Mouse (Mus musculus): ENCODE results near the gene Pbp2.

DNA sequence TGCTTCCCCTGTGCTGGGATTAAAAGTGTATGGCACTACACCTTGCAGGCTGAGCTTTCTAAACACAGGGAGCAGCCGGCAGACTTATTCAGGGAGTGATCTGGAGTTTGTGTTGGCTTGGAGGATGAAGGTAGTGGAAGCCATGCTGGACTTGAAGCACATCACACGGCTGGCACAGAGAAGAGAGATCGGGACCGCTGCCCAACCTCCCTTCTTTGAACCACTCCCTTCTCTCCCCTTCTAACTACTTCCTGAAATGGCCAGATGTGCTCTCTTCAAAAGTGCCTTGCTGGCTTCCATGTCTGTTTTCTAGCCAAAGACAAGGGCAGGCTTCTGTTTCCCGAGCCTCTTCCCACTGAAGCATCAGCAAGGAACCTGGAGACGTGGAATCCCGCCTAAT, 12.6 kb downstream of the Pbp2 start:
- no peak for TF ChIP-seq MAFK (IDR thresholded peaks at IDR 0.05; ENCODE audit: insufficient read depth, low read depth, low read length)
- TF ChIP-seq ZNF384 (IDR thresholded peaks at IDR 0.05; ENCODE audit: low read depth, low read length) = no peak
- no peak for TF ChIP-seq HCFC1 (IDR thresholded peaks at IDR 0.05; ENCODE audit: borderline replicate concordance, insufficient read depth, low read length)
- no peak for TF ChIP-seq ZC3H11A (IDR thresholded peaks at IDR 0.05; ENCODE audit: borderline replicate concordance, low read depth, low read length)
- no peak for TF ChIP-seq CHD2 (IDR thresholded peaks at IDR 0.05; ENCODE audit: low read depth, low read length)
